Mouse (Mus musculus) hindbrain, postnatal 0 days (tissue): ENCODE measurements around the gene Plekha6. TPM values are rescaled to one million over a fixed set of nuclear protein-coding genes. Genes with fewer than 3 reads are reported as not detected.

ENCODE experiments used
- ATAC-seq: fragments of 200-750 bp; cut with Nextera tagmentation; 2 replicates; pipeline ENCODE4 v1.8.0; 2017; ENCODE audit warnings: mild to moderate bottlenecking, moderate TSS enrichment, moderate library complexity
- DNase-seq: peaks from one replicate; pipeline ENCODE4 v3.0.0-alpha.2; 2015; ENCODE audit warnings: low spot score
- H3K27ac ChIP-seq: fragments of 300-500 bp; sonication (generic); 2 replicates; pipeline ENCODE4 v1.5.1; 2014; ENCODE audit warnings: mild to moderate bottlenecking
- H3K27me3 ChIP-seq: fragments of 300-500 bp; sonication (generic); 2 replicates; pipeline ENCODE4 v1.6.1; 2014; ENCODE audit warnings: low read length, mixed read lengths; ENCODE audit not compliant: insufficient read depth
- H3K36me3 ChIP-seq: fragments of 300-500 bp; sonication (generic); 2 replicates; pipeline ENCODE4 v1.6.1; 2014; ENCODE audit warnings: low read length, mixed read lengths; ENCODE audit not compliant: insufficient read depth
- H3K4me1 ChIP-seq: fragments of 300-500 bp; sonication (generic); 2 replicates; pipeline ENCODE4 v1.6.1; 2014; ENCODE audit warnings: antibody characterized with exemption, low read length, mixed read lengths; ENCODE audit not compliant: insufficient read depth
- H3K4me2 ChIP-seq: fragments of 300-500 bp; sonication (generic); 2 replicates; pipeline ENCODE4 v1.6.1; 2014; ENCODE audit warnings: low read depth, mild to moderate bottlenecking, low read length, moderate library complexity, mixed read lengths
- H3K4me3 ChIP-seq: fragments of 300-500 bp; sonication (generic); 2 replicates; pipeline ENCODE4 v1.5.1; 2014; ENCODE audit warnings: low read length
- H3K9ac ChIP-seq: fragments of 300-500 bp; sonication (generic); replicated peaks from 2 replicates; pipeline ENCODE4 v1.6.1; 2014; ENCODE audit warnings: mild to moderate bottlenecking, low read length, moderate library complexity, mixed read lengths
- H3K9me3 ChIP-seq: fragments of 300-500 bp; sonication (generic); 2 replicates; pipeline ENCODE4 v1.6.1; 2016; ENCODE audit warnings: low read length, mixed read lengths
- CTCF ChIP-seq: IDR thresholded peaks from 2 replicates; pipeline ENCODE4 v1.5.1; 2016; ENCODE audit warnings: antibody characterized with exemption, control low read depth, low read depth
- WGBS: fragments of 180-500 bp; shearing (Covaris S2); extraction: QIAGEN DNeasy Blood & Tissue Kit; methylation state at CpG from one replicate; pipeline ENCODE4 v1.1.7; 2014; 5-methylcytosine and 5-hydroxymethylcytosine counted together
- polyA plus RNA-seq: library from polyadenylated mRNA; unstranded; fragments of >200 nt; fragmentation: Nextera tagmentation; extraction: Ambion mirVana; gene quantifications from 2 replicates; pipeline ENCODE4 v1.2.1, GENCODE M21; 2015
- total RNA-seq: library from RNA; depleted of rRNA; stranded (reverse); fragments of >200 nt; gene quantifications from 2 replicates; pipeline ENCODE4 v1.2.3, GENCODE M21; 2014

Plekha6 gene
- total and polyA plus RNA-seq, 2 experiments from 2014 or later: 9.7 to 41.0 TPM

GRCm38 (mm10) chr1:133188719-133189118, 24.7 kb downstream of the Plekha6 start:
- Histone ChIP-seq H3K9ac (no peak overlapping the region), H3K4me2 (no peak overlapping the region)
- 69% methylated on average over 8 of the region's 8 CpGs for WGBS

GRCm38 (mm10) chr1:133189471-133189870, 25.5 kb downstream of the Plekha6 start:
- DNase-seq (no peak), ATAC-seq (no peak)
- H3K4me1 ChIP-seq: peaks cover 5% of the 10 kb centered on the region; the same call in 1 of the 2 replicates
- no peak overlapping the region for H3K4me2 ChIP-seq
- no peak overlapping the region for H3K27ac ChIP-seq
- no peak overlapping the region for H3K9ac ChIP-seq
- no peaks in the 10 kb centered on the region for H3K9me3 ChIP-seq
- H3K4me3 ChIP-seq: no peak overlapping the region
- H3K27me3 ChIP-seq: no peaks in the 10 kb centered on the region
- TF ChIP-seq CTCF: no peak
- no peaks in the 10 kb centered on the region; the same call in 1 of the 2 replicates for H3K36me3 ChIP-seq

More at GRCm38 (mm10) chr1:133188719-133189118, 24.7 kb downstream of the Plekha6 start:
- no peaks in the 10 kb centered on the region for H3K27me3 ChIP-seq
- peak overlapping the region; percentile 73 for H3K27ac ChIP-seq
- H3K4me1 ChIP-seq: peaks cover 5% of the 10 kb centered on the region; the same call in 1 of the 2 replicates
- ATAC-seq (0 out of 2 replicates have a peak, but pooled peaks have one; percentile 1), DNase-seq (no peak)
- H3K9me3 ChIP-seq: no peaks in the 10 kb centered on the region
- no peak for TF ChIP-seq CTCF
- H3K4me3 ChIP-seq: no peak overlapping the region
- no peaks in the 10 kb centered on the region; the same call in 1 of the 2 replicates for H3K36me3 ChIP-seq

- Histone ChIP-seq H3K9me3 (no peaks in the 10 kb centered on the region), H3K4me2 (no peak overlapping the region), H3K27me3 (no peaks in the 10 kb centered on the region), H3K4me3 (no peak overlapping the region), H3K36me3 (no peaks in the 10 kb centered on the region; the same call in 1 of the 2 replicates), H3K9ac (no peak overlapping the region), H3K4me1 (peaks cover 4% of the 10 kb centered on the region; the same call in 1 of the 2 replicates), H3K27ac (no peak overlapping the region)
- DNase-seq (no peak), ATAC-seq (no peak)
- no peak for TF ChIP-seq CTCF
- WGBS: 91% methylated on average over 9 of the region's 9 CpGs
Measured at GRCm38 (mm10) chr1:133190550-133190949, 26.5 kb downstream of the Plekha6 start.

- peak overlapping the region; percentile 41; the same call in 1 of the 2 replicates for H3K27ac ChIP-seq
- H3K36me3 ChIP-seq: no peaks in the 10 kb centered on the region
- H3K9ac ChIP-seq: no peak overlapping the region
- no peak overlapping the region for H3K4me3 ChIP-seq
- H3K4me2 ChIP-seq: no peak overlapping the region
- H3K27me3 ChIP-seq: no peaks in the 10 kb centered on the region
- 0 out of 2 replicates have a peak, but pooled peaks cover 8% of the 10 kb centered on the region for H3K4me1 ChIP-seq
- ATAC-seq: no peak
- no peak for TF ChIP-seq CTCF
- H3K9me3 ChIP-seq: no peaks in the 10 kb centered on the region
- DNase-seq: no peak
- 21% methylated on average over 6 of the region's 6 CpGs for WGBS
Measured at GRCm38 (mm10) chr1:133196181-133196580, 32.2 kb downstream of the Plekha6 start.

GRCm38 (mm10) chr1:133197266-133197665, 33.3 kb downstream of the Plekha6 start:
- WGBS: 33% methylated on average over 6 of the region's 6 CpGs
- no peak for TF ChIP-seq CTCF
- ATAC-seq: no peak
- Histone ChIP-seq H3K27ac (no peak overlapping the region), H3K36me3 (no peaks in the 10 kb centered on the region), H3K4me2 (no peak overlapping the region), H3K27me3 (no peaks in the 10 kb centered on the region), H3K4me3 (no peak overlapping the region), H3K9ac (no peak overlapping the region), H3K4me1 (0 out of 2 replicates have a peak, but pooled peaks cover 8% of the 10 kb centered on the region), H3K9me3 (no peaks in the 10 kb centered on the region)
- no peak for DNase-seq

- Histone ChIP-seq H3K36me3 (no peaks in the 10 kb centered on the region), H3K27me3 (no peaks in the 10 kb centered on the region), H3K4me1 (0 out of 2 replicates have a peak, but pooled peaks cover 14% of the 10 kb centered on the region), H3K27ac (0 out of 2 replicates have a peak overlapping the region, but pooled peaks have one; percentile 17), H3K9me3 (no peaks in the 10 kb centered on the region), H3K4me2 (no peak overlapping the region), H3K4me3 (no peak overlapping the region), H3K9ac (no peak overlapping the region)
- TF ChIP-seq CTCF: no peak
- WGBS: 25% methylated on average over 7 of the region's 7 CpGs
- ATAC-seq: no peak
- no peak for DNase-seq
Measured at GRCm38 (mm10) chr1:133199706-133200105, 35.7 kb downstream of the Plekha6 start.

DNA sequence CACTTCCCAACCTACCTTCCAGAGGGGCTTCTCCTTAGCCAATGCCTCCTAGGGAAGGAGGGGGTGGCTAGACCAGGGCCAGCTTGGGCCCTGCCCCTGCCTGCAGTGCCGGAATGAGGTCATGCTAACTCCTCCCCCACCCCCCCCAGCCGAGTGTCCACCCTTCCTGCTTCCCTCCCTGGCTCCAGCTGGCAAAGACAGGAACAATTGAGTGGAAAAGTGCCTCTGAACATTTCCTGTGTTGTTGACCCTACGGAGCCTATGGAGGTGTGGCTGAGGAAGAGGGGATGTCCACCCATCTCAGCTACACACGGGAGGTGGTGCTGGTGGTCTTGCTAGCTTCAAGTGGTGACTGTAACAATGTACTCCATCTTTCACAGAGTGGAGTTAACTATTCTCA, 37.5 kb downstream of the Plekha6 start:
- no peak overlapping the region for H3K27ac ChIP-seq

More for the DNA sequence above, 37.5 kb downstream of the Plekha6 start:
- DNase-seq (no peak), ATAC-seq (no peak)
- Histone ChIP-seq H3K9ac (no peak overlapping the region), H3K27me3 (no peaks in the 10 kb centered on the region), H3K36me3 (no peaks in the 10 kb centered on the region), H3K4me2 (no peak overlapping the region), H3K9me3 (no peaks in the 10 kb centered on the region), H3K4me1 (0 out of 2 replicates have a peak, but pooled peaks cover 10% of the 10 kb centered on the region), H3K4me3 (no peak overlapping the region)
- TF ChIP-seq CTCF: no peak
- 42% methylated on average over 4 of the region's 4 CpGs for WGBS
